Mouse (Mus musculus) hindbrain, embryonic 11.5 days (tissue): ENCODE measurements at regions not wholly inside any gene's neighbourhood (a gene's known extent, or its start where the extent isn't known, plus 50 kb on each side); places are given as distances from the start of the nearest gene placed in this dataset.

ENCODE experiments used
- ATAC-seq: fragments of 200-750 bp; cut with Nextera tagmentation; 2 replicates; pipeline ENCODE4 v1.8.0; 2017; ENCODE audit warnings: mild to moderate bottlenecking, moderate TSS enrichment, moderate library complexity; ENCODE audit not compliant: low FRiP score
- DNase-seq: peaks from one replicate; pipeline ENCODE4 v3.0.0-alpha.2; 2015; ENCODE audit warnings: low spot score
- H3K27ac ChIP-seq: fragments of 300-500 bp; sonication (generic); 2 replicates; pipeline ENCODE4 v1.5.1; 2014; ENCODE audit warnings: mild to moderate bottlenecking, low read depth, low read length
- H3K27me3 ChIP-seq: fragments of 300-500 bp; sonication (generic); 2 replicates; pipeline ENCODE4 v1.6.1; 2014; ENCODE audit warnings: mild to moderate bottlenecking, low read length, moderate library complexity, mixed read lengths; ENCODE audit not compliant: control insufficient read depth, insufficient read depth
- H3K36me3 ChIP-seq: fragments of 300-500 bp; sonication (generic); 2 replicates; pipeline ENCODE4 v1.6.1; 2014; ENCODE audit warnings: mild to moderate bottlenecking, low read length, moderate library complexity, mixed read lengths; ENCODE audit not compliant: control insufficient read depth, insufficient read depth
- H3K4me1 ChIP-seq: fragments of 300-500 bp; sonication (generic); replicated peaks from 2 replicates; pipeline ENCODE4 v1.6.1; 2014; ENCODE audit warnings: low read length, mixed read lengths; ENCODE audit not compliant: control insufficient read depth, insufficient read depth
- H3K4me2 ChIP-seq: fragments of 300-500 bp; sonication (generic); replicated peaks from 2 replicates; pipeline ENCODE4 v1.6.1; 2014; ENCODE audit warnings: mild to moderate bottlenecking, low read depth, low read length
- H3K4me3 ChIP-seq: fragments of 300-500 bp; sonication (generic); 2 replicates; pipeline ENCODE4 v1.5.1; 2014; ENCODE audit warnings: low read depth, low read length
- H3K9ac ChIP-seq: fragments of 300-500 bp; sonication (generic); 2 replicates; pipeline ENCODE4 v1.6.1; 2014; ENCODE audit warnings: low read depth, low read length
- H3K9me3 ChIP-seq: fragments of 300-500 bp; sonication (generic); 2 replicates; pipeline ENCODE4 v1.6.1; 2016; ENCODE audit warnings: low read length; ENCODE audit not compliant: control insufficient read depth
- WGBS: fragments of 180-500 bp; shearing (Covaris S2); extraction: QIAGEN DNeasy Blood & Tissue Kit; methylation state at CpG from one replicate; pipeline ENCODE4 v1.1.7; 2014; 5-methylcytosine and 5-hydroxymethylcytosine counted together

- Histone ChIP-seq H3K4me2 (no peak overlapping the region), H3K9me3 (no peaks in the 10 kb centered on the region), H3K9ac (no peak overlapping the region), H3K4me3 (no peak overlapping the region), H3K27ac (no peak overlapping the region), H3K4me1 (no peaks in the 10 kb centered on the region; the same call in 1 of the 2 replicates), H3K36me3 (no peaks in the 10 kb centered on the region), H3K27me3 (0 out of 2 replicates have a peak, but pooled peaks cover 3% of the 10 kb centered on the region)
- DNase-seq (no peak), ATAC-seq (peak; percentile 40; the same call in 1 of the 2 replicates)
- WGBS: 41% methylated on average over 8 of the region's 8 CpGs
Observed at GRCm38 (mm10) chr12:106842396-106842795, 646.0 kb upstream of the 3110018I06Rik start.

- Histone ChIP-seq H3K9ac (no peak overlapping the region), H3K4me3 (no peak overlapping the region), H3K9me3 (no peaks in the 10 kb centered on the region), H3K27ac (no peak overlapping the region), H3K27me3 (no peaks in the 10 kb centered on the region), H3K4me1 (no peaks in the 10 kb centered on the region), H3K36me3 (no peaks in the 10 kb centered on the region), H3K4me2 (no peak overlapping the region)
- 75% methylated on average over 4 of the region's 4 CpGs for WGBS
- DNase-seq (no peak), ATAC-seq (no peak)
Observed at GRCm38 (mm10) chr12:106851666-106852065, 636.8 kb upstream of the 3110018I06Rik start.

- Histone ChIP-seq H3K4me3 (no peak overlapping the region), H3K27ac (no peak overlapping the region), H3K4me1 (no peaks in the 10 kb centered on the region), H3K9ac (no peak overlapping the region), H3K36me3 (no peaks in the 10 kb centered on the region), H3K27me3 (no peaks in the 10 kb centered on the region), H3K9me3 (no peaks in the 10 kb centered on the region), H3K4me2 (no peak overlapping the region)
- DNase-seq: no peak
- 89% methylated on average over 8 of the region's 8 CpGs for WGBS
- ATAC-seq: no peak
Observed at GRCm38 (mm10) chr12:106852736-106853135, 635.7 kb upstream of the 3110018I06Rik start.

GRCm38 (mm10) chr12:106853711-106854240 lies 634.7 kb upstream of the 3110018I06Rik start:
- Histone ChIP-seq H3K36me3 (no peaks in the 10 kb centered on the region), H3K27me3 (no peaks in the 10 kb centered on the region), H3K4me3 (no peak overlapping the region), H3K4me2 (no peak overlapping the region), H3K9ac (no peak overlapping the region), H3K4me1 (no peaks in the 10 kb centered on the region), H3K9me3 (no peaks in the 10 kb centered on the region), H3K27ac (no peak overlapping the region)
- ATAC-seq (no peak), DNase-seq (peak; percentile 33)
- WGBS: 18% methylated on average over 11 of the region's 11 CpGs

- Histone ChIP-seq H3K27ac (no peak overlapping the region), H3K4me1 (no peaks in the 10 kb centered on the region), H3K27me3 (no peaks in the 10 kb centered on the region), H3K9me3 (no peaks in the 10 kb centered on the region), H3K9ac (no peak overlapping the region), H3K36me3 (no peaks in the 10 kb centered on the region), H3K4me2 (no peak overlapping the region), H3K4me3 (no peak overlapping the region)
- ATAC-seq (no peak), DNase-seq (peak; percentile 40)
- 49% methylated on average over 2 of the region's 2 CpGs for WGBS
Observed at GRCm38 (mm10) chr12:106855520-106855919, 632.9 kb upstream of the 3110018I06Rik start.

GRCm38 (mm10) chr12:106861638-106862037 lies 626.8 kb upstream of the 3110018I06Rik start:
- Histone ChIP-seq H3K36me3 (no peaks in the 10 kb centered on the region), H3K27ac (no peak overlapping the region), H3K4me2 (no peak overlapping the region), H3K27me3 (no peaks in the 10 kb centered on the region), H3K4me3 (no peak overlapping the region), H3K9me3 (no peaks in the 10 kb centered on the region), H3K4me1 (no peaks in the 10 kb centered on the region), H3K9ac (no peak overlapping the region)
- no peak for ATAC-seq
- WGBS: 96% methylated on average over 5 of the region's 5 CpGs
- DNase-seq: no peak

GRCm38 (mm10) chr12:106864076-106864475 lies 624.4 kb upstream of the 3110018I06Rik start:
- Histone ChIP-seq H3K27me3 (no peaks in the 10 kb centered on the region), H3K27ac (no peak overlapping the region), H3K9ac (no peak overlapping the region), H3K36me3 (no peaks in the 10 kb centered on the region), H3K4me3 (no peak overlapping the region), H3K4me2 (no peak overlapping the region), H3K9me3 (no peaks in the 10 kb centered on the region), H3K4me1 (no peaks in the 10 kb centered on the region)
- 95% methylated on average over 8 of the region's 8 CpGs for WGBS
- DNase-seq (no peak), ATAC-seq (no peak)

GRCm38 (mm10) chr12:106868036-106868435 lies 620.4 kb upstream of the 3110018I06Rik start:
- WGBS: 64% methylated on average over 6 of the region's 6 CpGs
- no peak overlapping the region for H3K4me3 ChIP-seq

GRCm38 (mm10) chr12:106871481-106871880 lies 617.0 kb upstream of the 3110018I06Rik start:
- Histone ChIP-seq H3K27me3 (no peaks in the 10 kb centered on the region), H3K4me3 (no peak overlapping the region), H3K4me1 (no peaks in the 10 kb centered on the region), H3K9me3 (no peaks in the 10 kb centered on the region), H3K4me2 (no peak overlapping the region), H3K9ac (no peak overlapping the region), H3K27ac (no peak overlapping the region), H3K36me3 (no peaks in the 10 kb centered on the region)
- 82% methylated on average over 11 of the region's 11 CpGs for WGBS
- no peak for DNase-seq
- ATAC-seq: no peak

More at GRCm38 (mm10) chr12:106868036-106868435, 620.4 kb upstream of the 3110018I06Rik start:
- no peak for DNase-seq
- no peak overlapping the region for H3K9ac ChIP-seq
- no peaks in the 10 kb centered on the region for H3K27me3 ChIP-seq
- H3K36me3 ChIP-seq: no peaks in the 10 kb centered on the region
- no peaks in the 10 kb centered on the region for H3K4me1 ChIP-seq
- ATAC-seq: no peak
- H3K27ac ChIP-seq: no peak overlapping the region
- H3K9me3 ChIP-seq: no peaks in the 10 kb centered on the region
- no peak overlapping the region for H3K4me2 ChIP-seq
